Mouse (Mus musculus): Measurements from ENCODE around the gene Utrn.

DNA sequence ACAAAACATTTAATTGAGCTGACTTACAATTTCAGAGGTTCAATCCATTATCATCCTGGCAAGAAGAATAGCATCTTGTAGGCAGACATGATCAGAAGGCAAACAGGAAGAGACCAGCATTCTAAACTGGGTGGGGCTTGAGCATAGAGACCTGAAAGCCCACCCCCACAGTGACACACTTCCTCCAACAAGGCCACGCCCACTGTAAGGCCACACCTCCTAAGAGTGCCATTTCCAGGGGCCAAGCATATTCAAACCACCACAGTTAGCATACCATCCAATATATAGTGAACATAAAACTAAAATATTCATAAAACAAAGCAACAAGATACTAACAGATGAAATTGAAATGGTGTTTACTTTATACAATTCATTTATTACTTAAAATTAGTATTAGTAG is 283.0 kb downstream of the Utrn start:
- TF ChIP-seq CTCF (IDR thresholded peaks at IDR 0.05; ENCODE audit: low read depth, low read length) (no peak), POLR2A (IDR thresholded peaks at IDR 0.05; ENCODE audit: borderline replicate concordance, low read depth, low read length) (no peak)

All from bone marrow macrophage, adult 2 months (primary cell).